Mouse (Mus musculus): ENCODE results near the gene Tango6. TPM values are rescaled to one million over a fixed set of nuclear protein-coding genes. Genes with fewer than 3 reads are reported as not detected.
"Not testable (repeated sequence)": the region's sequence is repeated elsewhere in the genome, so short reads cannot be mapped to it uniquely, and the experiment has no call there.

Tango6 gene
- total RNA-seq, 2 experiments from 2014 or later: 8.8 to 9.5 TPM

GRCm38 (mm10) chr8:106865354-106865753 lies 182.5 kb downstream of the Tango6 start:
- intact Hi-C loops (cut with DNase I): no loop called here
- DNase-seq: no peak

GRCm38 (mm10) chr8:106870051-106870450 lies 187.2 kb downstream of the Tango6 start, which contains the start of gene Has3:
Gene Has3, plus strand, starts transcription at chr8:106870242.
- intact Hi-C loops (cut with DNase I): loop anchor here (2.0 to 5.0 kb wide), 2 partner anchors 31 to 153 kb away; no protein-coding TSS in a partner anchor
- DNase-seq: peak in 1 of 2 experiments; percentile 31

GRCm38 (mm10) chr8:106870537-106871327 lies 187.9 kb downstream of the Tango6 start:
- DNase-seq: peak; percentile 70 to 74

GRCm38 (mm10) chr8:106871328-106871926 lies 188.6 kb downstream of the Tango6 start:
- no peak for DNase-seq
- intact Hi-C loops (cut with DNase I): loop anchor here (2.0 to 5.0 kb wide), 2 partner anchors 33 to 154 kb away; no protein-coding TSS in a partner anchor

More at GRCm38 (mm10) chr8:106870537-106871327, 187.9 kb downstream of the Tango6 start:
- intact Hi-C loops (cut with DNase I): loop anchor here (2.0 to 5.0 kb wide), 2 partner anchors 32 to 153 kb away; no protein-coding TSS in a partner anchor

- intact Hi-C loops (cut with DNase I): loop anchor here (2.0 to 5.0 kb wide), 2 partner anchors 33 to 155 kb away; no protein-coding TSS in a partner anchor
These were observed 189.1 kb downstream of the Tango6 start for GRCm38 (mm10) chr8:106871931-106872371.

GRCm38 (mm10) chr8:106872454-106873034 lies 189.7 kb downstream of the Tango6 start:
- DNase-seq: no peak
- intact Hi-C loops (cut with DNase I): loop anchor here (5.0 kb wide), 1 partner anchor 155 kb away; no protein-coding TSS in a partner anchor

More at GRCm38 (mm10) chr8:106871931-106872371, 189.1 kb downstream of the Tango6 start:
- DNase-seq: peak; percentile 76 to 80

GRCm38 (mm10) chr8:106880121-106880707 lies 197.3 kb downstream of the Tango6 start:
- intact Hi-C loops (cut with DNase I): no loop called here
- DNase-seq: no peak

- DNase-seq; intact Hi-C loops (cut with DNase I): not testable (repeated sequence)
These were observed 201.2 kb downstream of the Tango6 start for GRCm38 (mm10) chr8:106884094-106884493.

- DNase-seq: not testable (repeated sequence)
- intact Hi-C loops (cut with DNase I): loop anchor here (5.0 kb wide), 1 partner anchor 188 kb away; no protein-coding TSS in a partner anchor
These were observed 202.0 kb downstream of the Tango6 start for GRCm38 (mm10) chr8:106884826-106885400.

- peak; percentile 81 to 88 for DNase-seq
- intact Hi-C loops (cut with DNase I): loop anchor here (1.0 to 5.0 kb wide), 2 partner anchors 169 to 190 kb away; no protein-coding TSS in a partner anchor
These were observed 204.7 kb downstream of the Tango6 start for GRCm38 (mm10) chr8:106887336-106888189.

GRCm38 (mm10) chr8:106888803-106889202 lies 205.9 kb downstream of the Tango6 start:
- no peak for DNase-seq
- intact Hi-C loops (cut with DNase I): loop anchor here (5.0 kb wide), 1 partner anchor 192 kb away; no protein-coding TSS in a partner anchor

- intact Hi-C loops (cut with DNase I): no loop called here
- DNase-seq: peak in 1 of 2 experiments; percentile 41
These were observed 209.4 kb downstream of the Tango6 start for GRCm38 (mm10) chr8:106892210-106892805.

GRCm38 (mm10) chr8:106892806-106893451 lies 210.1 kb downstream of the Tango6 start:
- intact Hi-C loops (cut with DNase I): no loop called here
- peak in 1 of 2 experiments; percentile 70 for DNase-seq

- intact Hi-C loops (cut with DNase I): no loop called here
- peak; percentile 92 for DNase-seq
These were observed 210.8 kb downstream of the Tango6 start, which contains the start of gene Utp4 for GRCm38 (mm10) chr8:106893481-106894156. Gene Utp4, plus strand, starts transcription at chr8:106893636.

GRCm38 (mm10) chr8:106899473-106899872 lies 216.6 kb downstream of the Tango6 start:
- no peak for DNase-seq
- intact Hi-C loops (cut with DNase I): no loop called here

All from heart, postnatal 14 days (tissue).